Mouse (Mus musculus): ENCODE measurements at regions not wholly inside any gene's neighbourhood (a gene's known extent, or its start where the extent isn't known, plus 50 kb on each side); places are given as distances from the start of the nearest gene placed in this dataset.

DNA sequence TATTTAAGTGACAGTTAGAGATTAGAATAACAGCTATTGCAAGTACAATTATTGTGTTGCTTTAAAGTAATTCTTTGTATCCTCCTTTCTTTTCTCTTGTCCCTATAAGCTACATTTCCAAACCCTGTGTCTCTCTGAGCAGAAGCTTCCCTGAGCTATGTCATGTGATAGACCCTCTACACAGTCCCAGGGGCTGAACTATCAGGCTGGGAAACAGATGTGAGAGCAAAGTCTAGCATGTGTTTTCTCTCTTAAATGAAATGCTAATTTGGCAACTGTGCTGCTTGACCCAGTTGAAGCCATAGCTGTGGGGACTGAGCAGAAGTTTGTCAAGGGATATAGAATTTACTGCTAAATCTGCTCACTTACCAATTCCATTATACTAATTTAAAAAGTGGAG, 1389.9 kb downstream of the Defb40 start:
- TF ChIP-seq POLR2A (IDR thresholded peaks at IDR 0.05; ENCODE audit: extremely low read depth, insufficient read depth, low read length) (no peak), CTCF (IDR thresholded peaks at IDR 0.05; ENCODE audit: extremely low read depth, insufficient read depth, low read length) (no peak)

Measured in cortical plate, adult 2 months (tissue).